Mouse (Mus musculus) mouse trophoblast stem cell (cell line): ENCODE results near the gene H2-T23.
"Not testable (repeated sequence)": the region's sequence is repeated elsewhere in the genome, so short reads cannot be mapped to it uniquely, and the experiment has no call there.

Experiments used
- in situ Hi-C, 2 experiments: fragments of 300-500 bp; cut with MseI, MboI; formaldehyde crosslinking; loops; 2 replicates in 1 of 2; 3 replicates in 1 of 2; pipeline ENCODE4 v1.15.1; 2025

Gene H2-T23

DNA sequence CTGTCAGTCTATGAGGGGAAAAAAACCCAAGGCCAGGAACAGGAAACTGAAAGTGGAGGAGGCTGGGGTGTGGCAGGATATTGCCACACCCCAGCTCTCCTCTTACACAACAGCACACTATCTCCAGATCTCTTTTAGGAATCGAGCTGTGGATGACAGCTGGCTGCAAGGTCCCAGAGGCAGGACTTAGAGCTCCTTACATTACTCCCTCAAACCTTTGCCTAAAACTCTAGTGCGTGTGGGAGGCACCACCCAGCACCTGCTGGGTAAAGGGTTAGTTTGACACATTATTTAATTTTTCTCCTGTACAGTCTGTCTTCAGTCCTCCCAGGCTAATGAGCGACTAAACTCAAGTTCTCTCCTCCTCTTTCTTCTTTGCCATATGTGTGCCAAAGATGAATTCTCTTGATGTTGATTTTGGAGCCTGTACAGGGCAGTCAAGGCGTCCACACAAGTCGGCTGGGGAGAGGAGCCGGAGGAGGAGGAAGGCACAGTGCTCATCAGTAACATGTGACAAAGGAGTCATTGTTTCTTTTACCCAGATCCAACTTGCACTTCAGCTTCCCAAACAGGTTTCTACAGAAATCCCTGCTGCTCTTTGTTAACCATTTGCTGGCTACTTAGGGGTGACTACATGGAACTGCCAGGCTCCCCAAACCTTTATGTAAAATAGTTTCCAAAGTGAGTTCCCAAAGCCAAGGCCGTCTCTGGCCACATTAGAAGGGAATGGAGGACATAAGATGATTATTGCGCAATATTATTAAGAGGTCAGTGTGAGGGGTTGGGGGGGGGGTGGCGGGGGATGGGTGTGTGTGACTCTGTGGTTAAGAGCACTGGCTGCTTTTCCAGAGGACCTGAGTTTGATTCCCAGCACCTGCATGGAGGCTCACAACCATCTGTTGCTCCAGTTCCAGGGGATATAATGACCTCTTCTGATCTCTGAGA, 8.7 kb downstream of the H2-T23 start:
- in situ Hi-C loops: no loop called here

DNA sequence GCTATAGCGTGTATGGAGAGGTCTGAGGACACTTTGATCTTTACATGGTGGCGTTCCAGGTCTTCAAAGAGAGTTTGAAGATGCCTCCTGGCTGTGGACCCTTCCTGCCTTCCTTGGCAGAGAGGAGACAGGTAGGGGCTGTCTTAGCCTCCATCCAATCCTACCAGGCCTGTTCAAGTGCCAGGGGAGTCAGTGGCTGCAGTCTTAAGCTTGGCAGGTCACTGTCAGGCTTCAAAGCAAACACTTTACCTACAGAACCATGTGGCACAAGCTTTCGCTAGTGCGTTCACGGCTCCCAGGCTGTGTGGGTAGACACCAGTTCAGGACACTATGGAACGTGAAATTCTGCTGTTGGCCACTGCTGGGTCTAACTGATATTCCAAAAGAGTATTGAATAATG, 9.7 kb downstream of the H2-T23 start:
- in situ Hi-C loops: no loop called here

DNA sequence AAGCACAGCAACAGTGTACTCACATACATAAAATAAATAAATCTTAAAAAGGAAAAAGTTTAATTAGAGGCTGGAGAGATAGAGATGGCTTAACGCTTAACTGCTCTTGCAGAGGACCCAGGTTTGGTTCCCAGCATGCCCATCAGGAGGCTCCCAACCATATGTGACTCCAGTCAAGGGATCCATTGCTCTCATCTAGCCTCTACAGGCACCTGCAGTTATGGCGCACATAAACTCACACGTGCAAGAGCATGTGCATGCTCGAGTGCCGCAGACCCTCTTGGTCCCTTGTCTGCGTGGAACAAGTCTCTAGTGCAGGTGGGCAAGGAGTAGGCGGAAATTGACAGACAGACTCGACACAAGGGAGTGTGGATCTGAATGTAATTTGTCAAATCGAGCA, 10.6 kb downstream of the H2-T23 start:
- in situ Hi-C loops: no loop called here

DNA sequence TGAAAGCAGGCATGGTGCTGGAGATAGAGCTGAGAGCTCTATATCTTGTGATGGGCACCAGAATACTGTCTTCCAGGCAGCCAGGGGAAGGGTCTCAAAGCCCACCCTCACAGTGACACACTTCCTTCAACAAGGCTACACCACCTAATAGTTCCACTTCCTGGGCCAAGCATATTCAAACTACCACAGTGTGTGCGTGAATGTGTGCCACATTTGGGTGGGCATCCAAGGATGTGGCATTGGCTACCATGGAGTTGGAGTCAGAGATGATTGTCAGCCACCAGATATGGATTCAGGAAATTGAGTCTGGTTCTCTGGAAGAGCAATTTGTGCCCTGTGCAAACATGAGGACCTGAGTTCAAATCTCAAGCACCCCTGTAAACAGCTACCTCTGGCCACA, 11.3 kb downstream of the H2-T23 start:
- in situ Hi-C loops: no loop called here

DNA sequence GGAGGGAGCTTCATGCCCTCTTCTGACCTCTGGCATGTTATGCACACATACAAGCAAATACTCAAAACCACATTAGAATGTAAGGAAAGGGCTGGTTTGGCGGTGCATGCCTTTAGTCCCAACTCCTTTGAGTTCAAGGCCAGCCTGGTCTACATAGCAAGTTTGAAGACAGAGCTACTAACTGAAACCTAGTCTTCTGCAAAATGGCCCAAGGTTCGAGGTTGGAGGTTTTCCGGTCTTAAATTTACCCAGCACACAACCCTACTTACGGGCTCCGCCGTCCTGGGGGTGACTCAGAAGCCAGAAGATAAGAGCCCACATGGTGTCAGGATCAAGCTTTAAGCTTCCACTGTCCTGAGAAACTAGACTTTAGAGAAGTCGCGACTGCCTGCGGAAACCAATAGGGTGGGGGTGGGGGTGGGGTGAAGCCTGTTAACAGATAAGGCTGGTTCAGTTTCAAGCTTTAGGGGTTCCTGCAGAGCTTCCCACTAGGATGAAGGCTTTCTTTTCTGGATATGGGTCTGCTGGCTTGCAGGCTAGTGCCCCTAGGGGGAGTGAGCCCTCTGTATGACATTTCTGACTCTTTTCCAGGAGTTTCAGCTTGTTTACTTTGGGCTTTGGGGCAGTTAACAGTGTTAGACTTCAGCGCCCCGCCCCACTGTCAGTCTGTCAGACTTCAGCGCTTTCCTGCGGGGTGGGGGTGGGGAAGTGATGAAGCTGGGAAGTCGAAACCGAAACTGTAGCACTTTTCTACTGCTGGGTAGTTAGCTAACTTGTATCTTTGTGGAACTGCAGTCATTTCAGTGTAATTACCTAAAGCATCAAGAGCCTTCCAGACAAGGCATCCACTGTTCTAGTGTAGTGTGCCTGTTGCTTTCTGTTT, 12.2 kb downstream of the H2-T23 start, which contains the start of gene H2-T24:
Gene H2-T24 (minus strand): TSS at position 370 of the 883 bp plus-strand sequence.
- in situ Hi-C loops: no loop called here

DNA sequence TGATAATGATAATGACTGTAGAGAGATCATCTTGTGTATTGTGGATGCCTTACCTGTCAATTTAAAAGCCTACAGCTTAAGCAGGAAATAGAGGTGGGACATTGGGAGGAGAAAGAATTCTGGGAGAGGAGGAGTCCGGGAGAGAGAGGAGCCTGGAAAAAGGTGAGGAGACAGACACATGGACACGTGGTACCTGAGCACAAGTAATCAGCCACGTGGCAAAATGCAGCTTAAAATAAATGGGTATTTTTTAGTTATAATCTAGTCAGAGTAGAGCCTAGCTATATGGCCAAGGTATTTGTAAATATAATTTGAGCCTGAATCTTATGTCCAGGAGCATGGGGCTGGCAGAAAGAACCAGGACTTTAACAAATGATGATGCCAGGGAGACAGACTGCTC, 13.1 kb downstream of the H2-T23 start:
- in situ Hi-C loops: no loop called here

DNA sequence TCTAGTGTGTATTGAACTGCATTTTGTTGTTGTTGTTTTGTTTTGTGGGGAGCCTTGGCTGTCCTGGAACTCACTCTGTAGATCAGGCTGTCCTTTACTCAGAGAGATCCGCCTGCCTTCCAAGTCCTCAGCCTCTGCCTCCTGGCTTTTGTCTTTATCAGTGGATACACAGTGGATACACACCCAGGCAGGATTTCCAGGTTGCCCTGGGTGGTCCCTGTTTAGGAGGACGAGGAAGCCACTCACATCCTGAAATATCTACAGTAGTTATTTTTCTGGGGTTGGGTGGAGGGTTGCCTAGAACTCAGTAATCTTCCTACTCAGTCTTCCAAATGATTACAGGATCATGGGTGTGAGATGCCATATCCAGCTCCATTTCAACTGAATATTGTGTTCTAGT, 13.7 kb downstream of the H2-T23 start:
- in situ Hi-C loops: no loop called here

DNA sequence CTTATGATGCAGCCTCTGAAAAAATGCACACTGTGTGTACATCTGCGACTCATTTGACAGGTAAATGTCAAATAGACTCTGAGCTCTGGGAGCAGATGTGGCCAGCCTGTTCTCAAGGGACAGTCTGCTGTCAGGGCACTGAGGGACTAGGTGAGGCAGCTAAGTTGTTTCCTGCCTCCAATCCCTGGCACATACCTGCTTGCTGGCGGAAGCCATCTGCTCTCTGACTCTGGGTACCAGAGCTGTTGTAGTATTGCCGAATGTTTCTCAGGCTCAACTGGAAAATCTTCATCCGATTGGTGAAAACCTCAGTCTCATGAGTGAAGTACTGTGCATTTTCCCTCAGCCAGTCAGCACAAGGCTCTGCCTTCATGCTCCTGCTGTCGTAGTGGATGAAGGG, 15.6 kb downstream of the H2-T23 start:
- in situ Hi-C loops: no loop called here

DNA sequence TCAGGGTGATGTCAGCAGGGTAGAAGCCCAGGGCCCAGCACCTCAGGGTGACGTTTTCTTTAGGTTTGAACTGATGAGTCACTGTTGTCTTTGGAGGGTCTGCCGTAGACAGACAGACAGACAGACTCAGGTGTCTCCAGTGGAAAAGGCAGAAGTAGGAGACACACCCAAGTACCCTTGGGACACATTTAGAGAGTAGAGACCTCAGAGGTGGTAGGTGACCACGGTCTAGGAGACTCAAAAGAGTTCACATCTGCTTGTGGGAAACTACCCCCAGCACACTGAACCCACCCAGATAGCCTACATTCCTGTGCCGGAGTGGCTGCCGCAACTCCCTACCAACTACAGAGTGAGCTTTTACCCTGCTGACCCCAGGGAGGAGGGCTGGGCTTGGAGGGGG, 17.7 kb downstream of the H2-T23 start:
- in situ Hi-C loops: no loop called here

DNA sequence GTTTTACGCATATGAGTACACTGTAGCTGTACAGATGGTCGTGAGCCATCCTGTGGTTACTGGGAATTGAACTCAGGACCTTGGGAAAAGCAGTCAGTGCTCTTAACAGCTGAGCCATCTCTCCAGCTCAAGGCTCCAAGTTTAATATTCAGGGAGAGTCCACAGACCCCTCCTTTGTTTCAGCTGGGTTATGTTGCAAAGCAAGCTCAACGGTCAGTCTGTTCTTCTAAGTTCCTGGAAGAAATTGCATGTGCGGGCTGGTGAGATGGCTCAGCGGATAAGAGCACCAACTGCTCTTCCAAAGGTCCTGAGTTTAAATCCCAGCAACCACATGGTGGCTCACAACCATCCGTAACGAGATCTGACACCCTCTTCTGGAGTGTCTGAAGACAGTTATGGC, 28.2 kb downstream of the H2-T23 start:
- in situ Hi-C loops: not testable (repeated sequence)

DNA sequence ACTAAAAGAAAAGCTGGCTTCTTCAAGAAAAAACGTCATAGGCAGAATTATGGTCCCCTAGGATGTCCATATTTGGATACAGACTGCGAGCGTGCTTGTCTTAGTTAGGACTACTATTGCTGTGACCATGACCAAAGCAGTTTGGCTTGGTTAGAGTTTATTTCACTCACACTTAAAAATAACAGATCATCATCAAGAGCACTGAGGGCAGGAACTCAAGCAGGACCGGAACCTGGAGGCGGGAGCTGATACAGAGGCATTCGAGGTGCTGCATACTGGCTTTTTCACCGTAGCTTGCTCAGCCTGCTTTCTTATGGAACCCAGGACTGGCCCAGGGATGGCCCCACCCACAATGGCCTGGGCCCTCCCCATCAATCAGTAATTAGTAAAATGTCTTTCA, 29.3 kb downstream of the H2-T23 start:
- in situ Hi-C loops: no loop called here

DNA sequence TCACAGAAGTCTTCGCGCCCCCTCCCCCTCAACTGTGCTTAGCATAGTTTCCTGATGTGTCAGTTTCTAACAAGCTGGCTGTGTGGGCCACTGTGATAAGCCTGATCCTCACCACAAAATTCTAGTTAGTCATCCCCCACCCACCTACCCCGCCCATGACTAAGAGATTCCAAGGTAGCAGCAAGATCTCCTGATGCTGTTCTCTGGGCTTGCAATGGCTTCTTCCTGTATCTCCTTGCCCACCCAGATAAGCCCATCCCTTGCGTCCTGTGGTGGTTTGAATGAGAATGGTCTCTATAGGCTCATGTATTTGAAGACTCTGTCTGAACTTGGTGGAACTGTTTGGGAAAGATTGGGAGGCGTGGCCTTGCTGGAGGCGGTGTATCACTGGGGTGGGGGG, 30.7 kb downstream of the H2-T23 start:
- in situ Hi-C loops: no loop called here

DNA sequence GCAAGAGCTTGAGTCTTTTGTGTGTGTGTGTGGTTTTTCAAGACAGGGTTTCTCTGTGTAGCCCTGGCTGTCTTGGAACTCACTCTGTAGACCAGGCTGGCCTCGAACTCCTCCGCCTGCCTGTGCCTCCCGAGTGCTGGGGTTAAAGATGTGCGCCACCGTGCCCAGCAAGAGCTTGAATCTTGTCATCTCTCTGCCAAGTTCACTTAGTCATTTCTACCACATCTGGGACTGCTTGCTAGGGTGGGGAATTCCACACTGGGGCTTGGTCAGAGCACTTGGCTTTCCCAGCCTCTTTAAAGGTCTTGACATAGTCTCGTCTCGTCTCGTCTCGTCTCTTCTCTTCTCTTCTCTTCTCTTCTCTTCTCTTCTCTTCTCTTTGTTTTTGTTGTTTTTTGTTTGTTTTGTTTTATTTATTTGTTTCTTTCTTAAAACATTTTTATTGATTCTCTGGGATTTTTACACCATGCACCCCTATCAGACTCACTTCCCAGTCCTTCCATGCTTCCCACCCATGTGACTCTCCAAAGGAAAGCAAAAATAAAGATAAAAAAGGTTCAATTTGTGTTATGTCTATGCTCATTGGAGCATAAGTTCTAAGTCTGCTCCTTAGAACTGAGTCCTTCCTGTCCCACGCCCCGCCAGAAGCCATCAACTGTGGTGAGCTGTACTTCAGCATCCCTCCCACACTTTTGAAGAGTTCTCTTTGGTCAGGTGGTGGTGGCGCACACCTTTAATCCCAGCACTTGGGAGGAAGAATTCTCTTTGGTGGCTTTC, 31.3 kb downstream of the H2-T23 start:
- in situ Hi-C loops: no loop called here

DNA sequence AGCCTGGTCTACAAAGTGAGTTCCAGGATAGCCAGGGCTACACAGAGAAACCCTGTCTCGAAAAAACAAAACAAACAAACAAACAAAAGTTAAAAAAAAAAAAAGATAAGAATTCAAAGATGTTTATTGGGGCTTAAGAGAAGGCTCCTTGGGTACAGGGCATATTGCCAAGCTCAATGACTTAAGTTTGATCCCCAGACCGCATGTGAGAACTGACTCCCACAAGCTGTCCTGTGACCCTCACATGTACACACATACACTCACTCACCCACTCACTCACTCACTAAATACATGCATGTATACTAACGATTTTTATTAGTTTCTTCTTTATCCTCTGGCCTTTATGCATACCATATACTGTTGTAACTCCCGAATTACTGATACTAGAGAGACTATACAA, 32.3 kb downstream of the H2-T23 start:
- in situ Hi-C loops: no loop called here

DNA sequence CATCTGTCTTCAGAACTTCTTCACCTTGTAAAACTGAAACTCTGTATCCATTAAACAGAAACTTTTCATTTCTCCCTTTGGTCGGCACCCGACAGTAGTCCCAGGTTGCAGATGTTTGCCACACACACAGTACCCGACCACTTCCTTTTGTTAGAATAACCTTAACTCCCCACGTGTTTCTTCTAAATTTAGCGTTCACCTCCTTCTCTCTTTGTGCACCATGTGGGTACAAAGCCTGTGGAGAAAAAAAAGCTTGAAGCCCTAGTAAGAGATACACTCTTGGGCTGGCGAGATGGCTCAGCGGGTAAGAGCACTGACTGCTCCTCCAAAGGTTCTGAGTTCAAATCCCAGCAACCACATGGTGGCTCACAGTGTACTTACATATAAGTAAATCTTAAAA, 33.3 kb downstream of the H2-T23 start:
- in situ Hi-C loops: no loop called here

DNA sequence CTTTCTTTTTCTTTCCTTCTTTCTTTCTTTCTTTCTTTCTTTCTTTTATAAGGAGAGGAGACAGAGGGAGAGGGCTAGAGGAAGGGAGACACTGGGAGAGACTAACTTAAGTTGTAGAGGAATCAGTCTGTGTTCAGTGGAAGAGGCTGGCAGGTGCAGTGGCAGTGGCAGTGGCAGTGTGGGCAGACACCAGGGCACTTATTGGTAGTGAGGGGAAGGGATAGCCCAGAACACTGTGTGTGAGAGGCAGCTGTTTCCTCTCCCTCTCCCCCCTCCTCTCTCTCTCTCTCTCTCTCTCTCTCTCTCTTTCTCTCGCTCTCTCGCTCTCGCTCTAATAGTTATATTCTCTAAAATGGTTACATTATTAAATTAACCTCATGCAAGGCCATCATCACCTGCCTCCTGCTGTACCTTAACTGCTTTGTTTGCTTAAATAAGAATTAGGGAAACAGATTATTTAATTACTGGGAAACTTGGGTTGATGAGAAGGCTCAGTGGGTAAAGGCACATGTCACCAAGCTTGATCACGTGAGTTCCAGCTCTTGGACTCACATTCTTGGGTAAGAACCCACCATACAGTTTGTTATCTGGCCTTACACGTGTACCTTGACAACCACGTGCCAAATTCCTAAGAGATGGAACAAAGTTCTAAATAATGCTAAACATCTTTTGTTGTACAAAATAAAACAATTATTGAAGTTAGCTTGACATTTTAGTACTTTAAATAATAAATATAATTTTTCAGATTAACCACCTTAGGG, 33.9 kb downstream of the H2-T23 start:
- in situ Hi-C loops: no loop called here

DNA sequence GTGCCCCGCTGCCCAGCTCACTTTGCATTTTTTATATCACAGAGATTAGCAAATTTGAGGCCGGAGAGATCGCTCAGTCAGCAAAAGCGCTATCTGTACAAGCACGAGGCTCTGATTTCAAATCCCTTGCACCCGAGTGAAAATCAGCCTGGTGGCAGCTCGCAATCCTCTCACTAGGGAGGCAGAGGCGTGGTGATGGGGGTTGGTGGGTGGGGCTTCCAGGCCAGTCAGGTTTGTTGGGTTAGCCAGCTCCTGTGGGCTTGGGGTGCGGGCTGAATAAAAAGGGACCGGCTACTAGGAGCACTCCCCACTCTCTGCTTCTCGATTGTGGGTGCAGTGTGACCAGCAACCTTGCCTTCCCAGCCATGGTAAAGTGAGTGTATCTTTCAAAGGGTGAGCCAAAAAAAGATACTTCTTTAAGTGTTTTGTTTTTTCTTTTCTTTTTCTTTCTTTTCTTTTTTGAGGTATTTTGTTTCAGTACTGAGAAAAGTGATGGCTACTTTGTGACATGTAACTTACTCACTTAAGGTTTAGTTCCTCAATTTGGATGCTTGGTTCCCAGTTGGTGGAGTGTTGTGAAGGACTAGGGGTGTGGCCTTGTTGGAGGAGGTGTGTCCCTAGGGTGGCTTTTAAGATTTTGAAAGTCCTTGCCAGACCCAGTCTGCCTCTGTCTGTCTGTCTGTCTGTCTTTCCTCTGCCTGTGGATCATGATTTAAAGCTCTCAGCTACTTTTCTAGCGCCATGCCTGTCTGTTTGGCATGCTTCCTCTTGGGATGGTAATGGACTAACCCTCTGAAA, 34.7 kb downstream of the H2-T23 start:
- in situ Hi-C loops: no loop called here

DNA sequence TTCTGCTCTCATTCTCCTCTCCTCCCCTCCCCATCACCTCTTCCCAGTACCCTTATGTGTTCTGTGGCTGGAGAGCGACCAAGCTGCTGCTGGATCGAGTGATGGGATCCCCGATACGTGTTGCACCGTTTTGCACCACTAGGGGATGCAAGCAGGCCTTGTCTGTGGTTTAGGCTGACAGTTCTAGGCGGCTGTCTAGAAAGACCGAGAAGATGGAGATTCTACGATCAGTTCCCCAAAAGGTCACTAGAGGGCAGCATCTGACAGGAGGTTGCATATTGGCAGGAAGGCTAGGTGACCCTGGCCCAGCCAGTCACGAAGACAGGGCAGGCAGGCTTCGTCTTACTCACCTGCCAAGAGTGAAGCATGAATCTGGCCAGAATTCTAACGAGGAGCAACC, 35.7 kb downstream of the H2-T23 start:
- in situ Hi-C loops: no loop called here

DNA sequence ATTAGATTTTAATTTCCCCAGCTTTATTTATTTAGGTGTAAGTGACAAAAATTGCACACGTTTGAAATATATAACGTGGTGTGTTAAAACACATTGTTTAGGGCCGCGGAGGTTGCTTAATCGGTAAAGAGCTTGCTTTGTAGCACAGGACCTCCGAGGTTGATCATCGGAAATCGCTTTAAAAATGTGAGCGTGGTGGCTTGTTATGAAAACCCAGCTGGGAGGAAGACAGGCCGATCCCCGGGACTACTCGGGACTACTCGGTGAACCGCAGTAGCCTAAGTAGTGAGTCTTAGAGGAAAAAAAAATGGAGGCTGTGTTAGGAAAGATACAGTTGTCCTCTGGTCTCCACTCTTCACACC, 37.8 kb downstream of the H2-T23 start:
- in situ Hi-C loops: loop anchor here (5.0 kb wide), 1 partner anchor 58 kb away; no protein-coding TSS in a partner anchor

DNA sequence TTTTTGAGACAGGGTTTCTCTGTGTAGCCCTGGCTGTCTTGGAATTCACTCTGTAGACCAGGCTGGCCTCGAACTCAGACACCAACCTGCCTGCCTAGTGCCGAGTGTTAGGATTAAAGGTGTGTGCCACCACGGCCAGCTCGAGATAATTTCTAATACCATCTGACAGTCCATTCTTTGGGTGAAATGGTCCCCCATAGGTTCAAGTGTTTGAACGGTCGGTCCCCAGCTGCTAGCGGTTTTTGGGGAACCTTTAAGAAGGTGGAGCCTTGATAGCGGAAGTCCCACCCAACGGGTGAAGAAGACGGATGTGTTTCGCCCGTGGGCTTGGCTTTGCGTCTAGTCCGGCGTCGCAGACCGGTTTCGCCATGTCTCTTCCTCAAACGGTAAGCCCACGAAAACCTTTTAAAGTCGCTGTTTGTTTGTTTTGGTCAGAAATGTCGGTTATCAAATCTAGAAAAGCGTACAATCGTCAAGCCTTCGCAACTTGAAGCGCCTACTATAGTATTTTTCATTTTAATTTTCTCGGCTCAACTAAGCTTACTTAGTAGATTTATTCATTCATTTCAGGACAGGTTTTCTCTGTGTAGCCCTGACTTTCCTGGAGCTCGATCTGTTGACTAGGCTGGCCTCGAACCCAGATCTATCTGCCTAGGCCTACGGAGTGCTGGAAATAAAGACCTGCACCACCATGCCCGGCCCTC, 38.3 kb downstream of the H2-T23 start:
- in situ Hi-C loops: loop anchor here (5.0 kb wide), 1 partner anchor 57 kb away; no protein-coding TSS in a partner anchor
